In genomic region chr12:79807410-79807847, GRCm38 (mm10) we compare ENCODE assay signal across 10 mouse cellular contexts.
A peak's percentile ranks its signal among the peaks of the same experiment; 100 is the strongest.
DNase-seq lines count a peak whose midpoint lies in the region; ATAC-seq lines count a peak whose summit lies in the region.
"Had no signal": no experiment of that assay in that cellular context is flagged by ENCODE, and none has a peak within 500 bp of the region (broad histone marks: within the 10 kb centered on the region; RNA-seq: fewer than 3 reads in every experiment).

No protein-coding gene starts in this region.

- no peak for DNase-seq in cerebellum, postnatal 4 days (ENCODE audit: low spot score in 2 of 2)
- no peak for DNase-seq in lung, adult 18-20 months
- peak; percentile 53 for DNase-seq in retina, embryonic 14.5 days (ENCODE audit: low spot score)
- no peak for DNase-seq in layer of hippocampus, adult 11-12 months (ENCODE audit: low spot score)
- no peak for DNase-seq in urinary bladder, adult 2 months (ENCODE audit: low spot score)
- DNase-seq: cerebellum, adult 18-20 months; lung, postnatal 10 days had no signal

- H3K27ac ChIP-seq in lung, embryonic 16.5 days (ENCODE audit: low read length), result 0 out of 2 replicates have a peak overlapping the region, but pooled peaks have one; percentile 0
- peak overlapping the region; percentile 48; the same call in 1 of the 2 replicates for H3K27ac ChIP-seq in hindbrain, embryonic 13.5 days

- no peak overlapping the region for H3K4me2 ChIP-seq in lung, embryonic 16.5 days (ENCODE audit: low read depth, low read length)
- H3K4me2 ChIP-seq in hindbrain, embryonic 13.5 days, result peak overlapping the region; percentile 29; the same call in 1 of the 2 replicates

- no peak overlapping the region for H3K9ac ChIP-seq in lung, embryonic 16.5 days (ENCODE audit: low read length)
- no peak overlapping the region for H3K9ac ChIP-seq in hindbrain, embryonic 13.5 days

- no peaks in the 10 kb centered on the region for H3K27me3 ChIP-seq in lung, embryonic 16.5 days (ENCODE audit: control insufficient read depth, insufficient read depth, low read depth, low read length)
- H3K27me3 ChIP-seq in hindbrain, embryonic 13.5 days, result 0 out of 2 replicates have a peak, but pooled peaks cover 8% of the 10 kb centered on the region

- H3K9me3 ChIP-seq in lung, embryonic 16.5 days (ENCODE audit: control insufficient read depth, low read length), result no peaks in the 10 kb centered on the region
- H3K9me3 ChIP-seq in hindbrain, embryonic 13.5 days, result no peaks in the 10 kb centered on the region

- 40% methylated on average over 10 of the region's 10 CpGs for WGBS in lung, embryonic 16.5 days
- WGBS in hindbrain, embryonic 13.5 days, result 6% methylated on average over 10 of the region's 10 CpGs

- H3K4me1 ChIP-seq in lung, embryonic 16.5 days (replicated peaks; ENCODE audit: control insufficient read depth, insufficient read depth, low read length), result peaks cover 32% of the 10 kb centered on the region
- peaks cover 38% of the 10 kb centered on the region for H3K4me1 ChIP-seq in hindbrain, embryonic 13.5 days (replicated peaks)

- H3K36me3 ChIP-seq in lung, embryonic 16.5 days (ENCODE audit: control insufficient read depth, insufficient read depth, low read length), result no peaks in the 10 kb centered on the region
- H3K36me3 ChIP-seq in hindbrain, embryonic 13.5 days, result no peaks in the 10 kb centered on the region

- H3K4me3 ChIP-seq in lung, embryonic 16.5 days (ENCODE audit: low read length), result no peak overlapping the region
- no peak overlapping the region for H3K4me3 ChIP-seq in hindbrain, embryonic 13.5 days

- 0 out of 2 replicates have a peak, but pooled peaks have one; percentile 10 for ATAC-seq in cerebellum, adult (ENCODE audit: insufficient number of reproducible peaks, low FRiP score, low TSS enrichment)
- ATAC-seq in lung, embryonic 16.5 days (ENCODE audit: low read depth), result peak; percentile 42; the same call in 1 of the 2 replicates
- ATAC-seq in hindbrain, embryonic 13.5 days (ENCODE audit: low FRiP score), result 0 out of 2 replicates have a peak, but pooled peaks have one; percentile 43
